Mouse (Mus musculus): ENCODE results near the gene Prph. TPM values are rescaled to one million over a fixed set of nuclear protein-coding genes. Genes with fewer than 3 reads are reported as not detected.

The Prph gene
- total and polyA plus RNA-seq, 2 experiments from 2014 or later = 50.0 to 62.6 TPM

DNA sequence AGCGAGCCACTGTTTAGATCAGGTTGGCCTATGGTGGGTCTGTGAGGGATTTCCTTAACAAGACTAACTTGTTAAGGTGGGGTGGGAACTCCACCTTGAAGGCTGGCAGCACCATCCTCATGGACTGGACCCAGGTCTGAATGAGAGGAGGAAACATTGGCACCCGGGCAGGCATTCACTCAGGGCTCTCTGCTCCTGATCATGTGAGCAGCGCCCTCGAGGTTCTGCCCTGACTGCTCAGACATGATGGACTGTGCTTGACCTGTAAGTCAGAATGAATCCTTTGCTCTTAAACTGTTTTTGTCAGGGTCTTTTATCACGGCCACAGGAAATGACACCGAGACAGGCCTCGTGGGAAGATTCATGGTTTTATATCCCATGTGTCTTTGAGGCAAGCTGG, 50.3 kb downstream of the Prph start:
- ATAC-seq (no peak), DNase-seq (ENCODE audit: low spot score) (no peak)
- Histone ChIP-seq H3K27me3 (ENCODE audit: insufficient read depth, low read length) (no peaks in the 10 kb centered on the region), H3K9ac (replicated peaks; ENCODE audit: low read length) (no peak overlapping the region), H3K4me1 (ENCODE audit: insufficient read depth, low read length) (no peaks in the 10 kb centered on the region), H3K4me2 (ENCODE audit: low read depth, low read length) (no peak overlapping the region), H3K9me3 (ENCODE audit: low read length) (no peaks in the 10 kb centered on the region), H3K36me3 (ENCODE audit: insufficient read depth, low read length) (no peaks in the 10 kb centered on the region), H3K27ac (no peak overlapping the region), H3K4me3 (ENCODE audit: low read length) (no peak overlapping the region)
- WGBS = 68% methylated on average over 7 of the region's 7 CpGs
- no peak for TF ChIP-seq CTCF (IDR thresholded peaks at IDR 0.05; ENCODE audit: low read depth)

DNA sequence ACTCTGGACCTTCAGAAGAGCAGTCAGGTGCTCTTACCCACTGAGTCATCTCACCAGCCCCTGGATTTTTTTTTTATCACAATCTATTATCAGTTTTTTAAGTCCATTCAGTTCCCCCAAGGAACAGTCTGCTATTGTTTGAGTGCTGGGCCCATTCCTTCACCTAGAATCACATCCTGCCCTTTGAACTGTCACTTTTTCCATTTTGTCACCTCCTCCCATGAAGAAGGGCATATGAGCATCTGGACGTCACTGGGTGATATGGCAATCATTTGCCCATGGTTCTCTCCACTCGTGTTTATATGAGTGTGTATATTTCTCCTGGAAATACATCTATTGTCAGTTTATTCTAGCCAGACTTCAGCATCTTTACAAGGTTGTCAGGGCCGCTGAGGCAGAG, 52.9 kb downstream of the Prph start:
- Histone ChIP-seq H3K4me1 (ENCODE audit: insufficient read depth, low read length) (no peaks in the 10 kb centered on the region), H3K4me2 (ENCODE audit: low read depth, low read length) (no peak overlapping the region), H3K27me3 (ENCODE audit: insufficient read depth, low read length) (no peaks in the 10 kb centered on the region), H3K36me3 (ENCODE audit: insufficient read depth, low read length) (no peaks in the 10 kb centered on the region), H3K4me3 (ENCODE audit: low read length) (no peak overlapping the region), H3K27ac (no peak overlapping the region), H3K9ac (replicated peaks; ENCODE audit: low read length) (no peak overlapping the region), H3K9me3 (ENCODE audit: low read length) (no peaks in the 10 kb centered on the region)
- WGBS = 81% methylated on average over 3 of the region's 3 CpGs
- no peak for TF ChIP-seq CTCF (IDR thresholded peaks at IDR 0.05; ENCODE audit: low read depth)
- ATAC-seq (no peak), DNase-seq (ENCODE audit: low spot score) (no peak)

Small RNAs within 50 kb of the gene (microRNA-seq; reads per million reads assigned to microRNA genes)
- 0.36 to 0.53 reads per million in 2 experiments for gene Mir6960

Other genes starting within 250 kb of the Prph start
- 2.7 and 6.5 TPM in 2 replicates for gene Ddn, start 245.7 kb upstream of the Prph start, total RNA-seq (2014; rRNA removed)
- 0.45 and 0.64 TPM in 2 replicates for gene Ddn, start 245.7 kb upstream of the Prph start, polyA plus RNA-seq (2015; fragmentation: Nextera tagmentation; extraction: Ambion mirVana)
- 62.4 and 99.4 TPM in 2 replicates for gene Prkag1, start 223.7 kb upstream of the Prph start, total RNA-seq (2014; rRNA removed)
- gene Prkag1, start 223.7 kb upstream of the Prph start, polyA plus RNA-seq (2015; fragmentation: Nextera tagmentation; extraction: Ambion mirVana) = 61.1 and 62.3 TPM in 2 replicates
- gene Kmt2d, start 184.0 kb upstream of the Prph start, total RNA-seq (2014; rRNA removed) = 27.7 and 37.8 TPM in 2 replicates
- gene Kmt2d, start 184.0 kb upstream of the Prph start, polyA plus RNA-seq (2015; fragmentation: Nextera tagmentation; extraction: Ambion mirVana) = 7.4 and 7.6 TPM in 2 replicates
- 5.8 and 10.2 TPM in 2 replicates for gene Rhebl1, start 160.6 kb upstream of the Prph start, total RNA-seq (2014; rRNA removed)
- gene Rhebl1, start 160.6 kb upstream of the Prph start, polyA plus RNA-seq (2015; fragmentation: Nextera tagmentation; extraction: Ambion mirVana) = 25.7 and 26.7 TPM in 2 replicates
- gene Dhh, start 156.6 kb upstream of the Prph start, total RNA-seq (2014; rRNA removed) = 0.29 and 0.68 TPM in 2 replicates
- gene Dhh, start 156.6 kb upstream of the Prph start, polyA plus RNA-seq (2015; fragmentation: Nextera tagmentation; extraction: Ambion mirVana) = 0.85 and 1.0 TPM in 2 replicates
- gene Lmbr1l, start 136.9 kb upstream of the Prph start, total RNA-seq (2014; rRNA removed) = 28.7 and 51.0 TPM in 2 replicates
- gene Lmbr1l, start 136.9 kb upstream of the Prph start, polyA plus RNA-seq (2015; fragmentation: Nextera tagmentation; extraction: Ambion mirVana) = 20.0 and 20.9 TPM in 2 replicates
- 3,512 and 3,813 TPM in 2 replicates for gene Tuba1b, start 120.6 kb upstream of the Prph start, total RNA-seq (2014; rRNA removed)
- gene Tuba1b, start 120.6 kb upstream of the Prph start, polyA plus RNA-seq (2015; fragmentation: Nextera tagmentation; extraction: Ambion mirVana) = 1,613 and 1,711 TPM in 2 replicates
- gene Gm49450, start 101.6 kb upstream of the Prph start, total RNA-seq (2014; rRNA removed) = 1,661 and 1,767 TPM in 2 replicates
- gene Gm49450, start 101.6 kb upstream of the Prph start, polyA plus RNA-seq (2015; fragmentation: Nextera tagmentation; extraction: Ambion mirVana) = not detected in 2 replicates
- gene Tuba1a, start 101.5 kb upstream of the Prph start, total RNA-seq (2014; rRNA removed) = 18,723 and 19,179 TPM in 2 replicates
- gene Tuba1a, start 101.5 kb upstream of the Prph start, polyA plus RNA-seq (2015; fragmentation: Nextera tagmentation; extraction: Ambion mirVana) = 11,647 and 12,500 TPM in 2 replicates
- 43.8 and 58.3 TPM in 2 replicates for gene Tuba1c, start 25.3 kb upstream of the Prph start, total RNA-seq (2014; rRNA removed)
- gene Tuba1c, start 25.3 kb upstream of the Prph start, polyA plus RNA-seq (2015; fragmentation: Nextera tagmentation; extraction: Ambion mirVana) = 24.0 and 24.2 TPM in 2 replicates
- 4.3 and 10.5 TPM in 2 replicates for gene Troap, start 19.4 kb downstream of the Prph start, total RNA-seq (2014; rRNA removed)
- gene Troap, start 19.4 kb downstream of the Prph start, polyA plus RNA-seq (2015; fragmentation: Nextera tagmentation; extraction: Ambion mirVana) = 4.5 and 6.4 TPM in 2 replicates
- gene C1ql4, start 32.6 kb downstream of the Prph start, total RNA-seq (2014; rRNA removed) = 8.6 and 11.9 TPM in 2 replicates
- 4.3 and 5.7 TPM in 2 replicates for gene C1ql4, start 32.6 kb downstream of the Prph start, polyA plus RNA-seq (2015; fragmentation: Nextera tagmentation; extraction: Ambion mirVana)
- 0.68 and 0.99 TPM in 2 replicates for gene Dnajc22, start 38.0 kb downstream of the Prph start, total RNA-seq (2014; rRNA removed)
- gene Dnajc22, start 38.0 kb downstream of the Prph start, polyA plus RNA-seq (2015; fragmentation: Nextera tagmentation; extraction: Ambion mirVana) = 0.45 and 0.48 TPM in 2 replicates
- 23.6 and 25.8 TPM in 2 replicates for gene Spats2, start 70.7 kb downstream of the Prph start, total RNA-seq (2014; rRNA removed)
- 23.4 and 23.6 TPM in 2 replicates for gene Spats2, start 70.7 kb downstream of the Prph start, polyA plus RNA-seq (2015; fragmentation: Nextera tagmentation; extraction: Ambion mirVana)
- gene Kcnh3, start 169.7 kb downstream of the Prph start, total RNA-seq (2014; rRNA removed) = 1.8 and 3.6 TPM in 2 replicates
- 0.91 and 1.2 TPM in 2 replicates for gene Kcnh3, start 169.7 kb downstream of the Prph start, polyA plus RNA-seq (2015; fragmentation: Nextera tagmentation; extraction: Ambion mirVana)
- 228 and 229 TPM in 2 replicates for gene Mcrs1, start 196.8 kb downstream of the Prph start, total RNA-seq (2014; rRNA removed)
- gene Mcrs1, start 196.8 kb downstream of the Prph start, polyA plus RNA-seq (2015; fragmentation: Nextera tagmentation; extraction: Ambion mirVana) = 199 and 206 TPM in 2 replicates
- gene Prpf40b, start 239.9 kb downstream of the Prph start, total RNA-seq (2014; rRNA removed) = 90.2 and 94.2 TPM in 2 replicates
- gene Prpf40b, start 239.9 kb downstream of the Prph start, polyA plus RNA-seq (2015; fragmentation: Nextera tagmentation; extraction: Ambion mirVana) = 101 and 110 TPM in 2 replicates
- gene Fam186b, start 240.7 kb downstream of the Prph start, total RNA-seq (2014; rRNA removed) = 0.86 and 1.3 TPM in 2 replicates
- 1.3 and 1.4 TPM in 2 replicates for gene Fam186b, start 240.7 kb downstream of the Prph start, polyA plus RNA-seq (2015; fragmentation: Nextera tagmentation; extraction: Ambion mirVana)

Data from hindbrain, postnatal 0 days (tissue).